ENCODE assay signal across 10 mouse cellular contexts in the genomic region with DNA sequence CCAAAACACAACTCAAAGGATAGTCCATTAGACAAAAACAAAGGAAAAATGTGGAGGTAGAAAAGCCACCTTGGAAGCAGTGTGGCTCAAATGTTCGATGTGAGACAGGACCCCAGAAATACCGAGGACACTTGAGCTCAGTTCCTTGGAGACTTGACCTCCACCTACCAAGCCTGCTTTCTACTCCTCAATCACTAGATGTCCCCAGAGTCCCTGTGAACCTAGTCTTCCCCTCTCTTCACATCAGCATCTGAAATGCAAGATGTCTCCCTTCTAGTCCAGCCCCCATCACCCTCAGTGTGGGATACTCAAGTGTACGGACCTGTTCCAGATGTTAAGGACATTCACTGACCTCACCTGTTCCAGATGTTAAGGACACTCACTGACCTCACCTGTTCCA. TPM values are rescaled to one million over a fixed set of nuclear protein-coding genes. Genes with fewer than 3 reads are reported as not detected.
DNase-seq lines count a peak whose midpoint lies in the region; ATAC-seq and TF ChIP-seq lines count a peak whose summit lies in the region.
"Had no signal": no experiment of that assay in that cellular context is flagged by ENCODE, and none has a peak within 500 bp of the region (broad histone marks: within the 10 kb centered on the region; RNA-seq: fewer than 3 reads in every experiment).

No protein-coding gene starts in this region.

- no peaks in the 10 kb centered on the region for H3K36me3 ChIP-seq in kidney, embryonic 15.5 days
- no peaks in the 10 kb centered on the region for H3K36me3 ChIP-seq in midbrain, postnatal 0 days (ENCODE audit: insufficient read depth, low read length)
- H3K36me3 ChIP-seq: hindbrain, embryonic 15.5 days; midbrain, embryonic 12.5 days had no signal

- H3K9me3 ChIP-seq in kidney, embryonic 15.5 days (replicated peaks): no peaks in the 10 kb centered on the region
- H3K9me3 ChIP-seq in midbrain, postnatal 0 days (ENCODE audit: low read length): no peaks in the 10 kb centered on the region
- H3K9me3 ChIP-seq: hindbrain, embryonic 15.5 days; midbrain, embryonic 12.5 days had no signal

- intact Hi-C loops in heart, postnatal 25 days (cut with DNase I): loop anchor here (1.0 kb wide), 1 partner anchor 45 kb away; no protein-coding TSS in a partner anchor
- intact Hi-C loops in gastrocnemius, postnatal 14 days (cut with DNase I; ENCODE audit: low total_unique reads): loop anchor here (2.0 kb wide), 1 partner anchor 44 kb away; no protein-coding TSS in a partner anchor

- peaks cover 29% of the 10 kb centered on the region for H3K4me1 ChIP-seq in kidney, embryonic 15.5 days
- H3K4me1 ChIP-seq in midbrain, postnatal 0 days (ENCODE audit: insufficient read depth, low read length): peaks cover 10% of the 10 kb centered on the region; the same call in 1 of the 2 replicates

- peak; percentile 83 for TF ChIP-seq CTCF in midbrain, postnatal 0 days (IDR thresholded peaks at IDR 0.05)

- 0 out of 2 replicates have a peak overlapping the region, but pooled peaks have one; percentile 0 for H3K27ac ChIP-seq in kidney, embryonic 15.5 days
- H3K27ac ChIP-seq in midbrain, postnatal 0 days (ENCODE audit: low read depth, low read length): no peak overlapping the region
- H3K27ac ChIP-seq: hindbrain, embryonic 15.5 days; midbrain, embryonic 12.5 days had no signal

- no peaks in the 10 kb centered on the region for H3K27me3 ChIP-seq in kidney, embryonic 15.5 days
- H3K27me3 ChIP-seq in midbrain, postnatal 0 days (ENCODE audit: insufficient read depth, low read length): no peaks in the 10 kb centered on the region
- H3K27me3 ChIP-seq: hindbrain, embryonic 15.5 days; midbrain, embryonic 12.5 days had no signal

- no peak for ATAC-seq in kidney, embryonic 15.5 days (replicated peaks; ENCODE audit: low FRiP score)
- ATAC-seq in midbrain, postnatal 0 days (ENCODE audit: low FRiP score): no peak

- no peak overlapping the region for H3K9ac ChIP-seq in kidney, embryonic 15.5 days
- H3K9ac ChIP-seq in midbrain, postnatal 0 days (replicated peaks; ENCODE audit: low read length, poor library complexity, severe bottlenecking): no peak overlapping the region
- H3K9ac ChIP-seq: hindbrain, embryonic 15.5 days; midbrain, embryonic 12.5 days had no signal

- no peak overlapping the region for H3K4me3 ChIP-seq in kidney, embryonic 15.5 days (replicated peaks)
- H3K4me3 ChIP-seq in midbrain, postnatal 0 days (ENCODE audit: low read depth, low read length): no peak overlapping the region

- WGBS in kidney, embryonic 15.5 days: 13% methylated on average over 3 of the region's 3 CpGs
- WGBS in midbrain, postnatal 0 days: 7% methylated on average over 3 of the region's 3 CpGs

- peak; percentile 95 for DNase-seq in heart, adult 11 months
- DNase-seq in heart, postnatal 25 days (ENCODE audit: low spot score): no peak
- peak; percentile 39 for DNase-seq in urinary bladder, postnatal 14 days (ENCODE audit: low spot score)
- no peak for DNase-seq in urinary bladder, postnatal 25 days (ENCODE audit: low spot score)
- DNase-seq in embryo, embryonic 10.5 days (ENCODE audit: low spot score): peak; percentile 83
- peak; percentile 81 for DNase-seq in midbrain, postnatal 0 days (ENCODE audit: low spot score)
- DNase-seq in gastrocnemius, postnatal 14 days: no peak

- H3K4me2 ChIP-seq in kidney, embryonic 15.5 days: no peak overlapping the region
- no peak overlapping the region; the same call in 1 of the 2 replicates for H3K4me2 ChIP-seq in midbrain, postnatal 0 days (ENCODE audit: low read depth, low read length, poor library complexity, severe bottlenecking)

RNA-seq across cellular contexts. Expression of gene Sox12, which starts 5.1 kb away (rescaled TPM):
- 1 to 10 TPM; 9.5 to 9.7 TPM for total RNA-seq in heart, postnatal 25 days (2021)
- 10.6 and 12.2 TPM in 2 replicates for polyA plus RNA-seq in kidney, embryonic 15.5 days (2015; fragmentation: Nextera tagmentation; extraction: Ambion mirVana)
- 45.3 and 55.7 TPM in 2 replicates for total RNA-seq in midbrain, postnatal 0 days (2014; rRNA removed)
- polyA plus RNA-seq in midbrain, postnatal 0 days (2015; fragmentation: Nextera tagmentation; extraction: Ambion mirVana): 9.4 and 10.8 TPM in 2 replicates
- 1 to 10 TPM; 2.9 to 4.3 TPM for total RNA-seq in gastrocnemius, postnatal 14 days (2021)

RNA-seq across cellular contexts. Expression of gene Nrsn2, which starts 16.3 kb away (rescaled TPM):
- not detected for total RNA-seq in heart, postnatal 25 days (2021)
- 1.1 and 2.2 TPM in 2 replicates for polyA plus RNA-seq in kidney, embryonic 15.5 days (2015; fragmentation: Nextera tagmentation; extraction: Ambion mirVana)
- total RNA-seq in midbrain, postnatal 0 days (2014; rRNA removed): 72.5 and 80.2 TPM in 2 replicates
- polyA plus RNA-seq in midbrain, postnatal 0 days (2015; fragmentation: Nextera tagmentation; extraction: Ambion mirVana): 103 and 111 TPM in 2 replicates
- total RNA-seq in gastrocnemius, postnatal 14 days (2021): not detected

RNA-seq across cellular contexts. Expression of gene Zcchc3, which starts 22.0 kb away (rescaled TPM):
- 10 to 100 TPM in 1 of 2 experiments, 1 to 10 TPM in 1; 9.7 to 10.1 TPM for total RNA-seq in heart, postnatal 25 days (2021)
- 42.4 and 45.7 TPM in 2 replicates for polyA plus RNA-seq in kidney, embryonic 15.5 days (2015; fragmentation: Nextera tagmentation; extraction: Ambion mirVana)
- 15.1 and 15.2 TPM in 2 replicates for total RNA-seq in midbrain, postnatal 0 days (2014; rRNA removed)
- 13.9 and 16.6 TPM in 2 replicates for polyA plus RNA-seq in midbrain, postnatal 0 days (2015; fragmentation: Nextera tagmentation; extraction: Ambion mirVana)
- total RNA-seq in gastrocnemius, postnatal 14 days (2021): 1 to 10 TPM; 2.7 to 3.2 TPM

RNA-seq across cellular contexts. Expression of gene 6820408C15Rik, which starts 22.6 kb away (rescaled TPM):
- total RNA-seq in heart, postnatal 25 days (2021): 1 to 10 TPM; 2.8 to 3.0 TPM
- 0.56 and 0.77 TPM in 2 replicates for polyA plus RNA-seq in kidney, embryonic 15.5 days (2015; fragmentation: Nextera tagmentation; extraction: Ambion mirVana)
- 0.94 and 1.8 TPM in 2 replicates for total RNA-seq in midbrain, postnatal 0 days (2014; rRNA removed)
- 3.3 and 4.9 TPM in 2 replicates for polyA plus RNA-seq in midbrain, postnatal 0 days (2015; fragmentation: Nextera tagmentation; extraction: Ambion mirVana)
- total RNA-seq in gastrocnemius, postnatal 14 days (2021): not detected

RNA-seq across cellular contexts. Expression of gene Trib3, which starts 49.0 kb away (rescaled TPM):
- 1 to 10 TPM; 2.2 to 3.0 TPM for total RNA-seq in heart, postnatal 25 days (2021)
- 1.1 and 1.9 TPM in 2 replicates for polyA plus RNA-seq in kidney, embryonic 15.5 days (2015; fragmentation: Nextera tagmentation; extraction: Ambion mirVana)
- total RNA-seq in midbrain, postnatal 0 days (2014; rRNA removed): 3.0 and 4.2 TPM in 2 replicates
- polyA plus RNA-seq in midbrain, postnatal 0 days (2015; fragmentation: Nextera tagmentation; extraction: Ambion mirVana): 3.0 and 3.4 TPM in 2 replicates
- 1 to 10 TPM; 1.0 to 1.6 TPM for total RNA-seq in gastrocnemius, postnatal 14 days (2021)

Comparison
In these comparisons a context has a peak if more than half of its experiments do, and no peak if none do; other contexts are left out.
1. DNase-seq: peak in heart, adult 11 months (single experiment), urinary bladder, postnatal 14 days (single experiment), embryo, embryonic 10.5 days (single experiment) and midbrain, postnatal 0 days (single experiment); none in heart, postnatal 25 days (single experiment), urinary bladder, postnatal 25 days (single experiment) and gastrocnemius, postnatal 14 days (single experiment).
2. RNA of gene Nrsn2, which starts 16.3 kb away (total RNA-seq): 72.5 to 80.2 TPM in midbrain, postnatal 0 days; not detected in heart, postnatal 25 days and not detected in gastrocnemius, postnatal 14 days; every median in the first group is over 10 times any median in the second.